Mouse (Mus musculus): ENCODE measurements around the gene Rgma. TPM values are rescaled to one million over a fixed set of nuclear protein-coding genes. Genes with fewer than 3 reads are reported as not detected.
A peak's percentile ranks its signal among the peaks of the same experiment; 100 is the strongest.

Rgma gene
- total RNA-seq, 2 experiments from 2014 or later, result 10.9 to 13.7 TPM

- DNase-seq, result no peak
Observed at GRCm38 (mm10) chr7:73371587-73372321, 3.6 kb upstream of the Rgma start.

DNA sequence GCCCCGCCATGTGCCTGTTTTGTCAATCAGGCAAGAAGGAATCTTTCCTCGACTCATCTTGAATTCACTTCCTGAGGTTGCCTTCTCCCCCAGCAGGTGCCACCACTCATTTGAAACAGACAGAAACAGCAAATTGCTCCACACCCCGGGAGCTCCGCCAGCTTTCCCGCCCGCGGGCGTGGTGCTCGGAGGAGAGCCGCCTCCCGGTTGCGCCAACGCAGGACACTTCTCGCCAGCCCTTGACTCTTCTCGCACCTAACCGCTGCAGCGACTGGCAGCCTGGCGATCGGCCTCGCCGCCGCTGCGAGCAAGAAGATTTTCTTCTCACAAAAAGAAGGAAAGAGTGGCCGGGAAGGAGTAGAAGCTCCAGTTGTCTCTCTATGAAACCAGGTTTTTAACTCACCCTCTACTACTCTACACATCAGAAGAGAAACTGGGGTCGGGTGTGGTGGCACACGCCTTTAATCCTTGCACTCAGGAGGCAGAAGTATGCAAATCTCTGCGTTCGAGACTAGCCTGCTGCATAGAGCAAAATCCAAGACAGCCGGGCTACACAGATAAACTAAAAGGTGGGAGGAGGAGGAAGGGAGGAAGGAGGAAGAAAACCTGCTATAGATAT is 2.8 kb upstream of the Rgma start:
- DNase-seq, result peak; percentile 79 to 84

DNA sequence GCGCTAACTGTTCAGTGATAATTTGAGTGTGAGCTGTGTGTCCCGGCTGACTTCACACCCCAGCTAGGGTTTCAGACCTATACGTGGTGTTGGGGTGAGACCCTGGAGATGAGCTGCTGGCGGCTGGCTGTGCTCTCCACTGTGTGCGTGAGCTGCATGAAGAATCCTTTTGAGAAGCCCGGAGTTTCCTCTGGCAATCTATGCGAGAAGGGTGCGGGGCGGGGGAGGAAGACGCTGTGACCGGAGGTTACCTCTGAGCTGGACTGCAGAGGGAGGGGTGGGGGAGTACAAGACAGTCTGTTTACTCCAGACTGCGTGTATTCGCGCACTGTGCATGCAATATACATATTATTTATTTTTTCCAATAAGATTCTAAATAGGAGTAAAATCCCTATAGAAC is 582 bp upstream of the Rgma start:
- no peak for DNase-seq

DNA sequence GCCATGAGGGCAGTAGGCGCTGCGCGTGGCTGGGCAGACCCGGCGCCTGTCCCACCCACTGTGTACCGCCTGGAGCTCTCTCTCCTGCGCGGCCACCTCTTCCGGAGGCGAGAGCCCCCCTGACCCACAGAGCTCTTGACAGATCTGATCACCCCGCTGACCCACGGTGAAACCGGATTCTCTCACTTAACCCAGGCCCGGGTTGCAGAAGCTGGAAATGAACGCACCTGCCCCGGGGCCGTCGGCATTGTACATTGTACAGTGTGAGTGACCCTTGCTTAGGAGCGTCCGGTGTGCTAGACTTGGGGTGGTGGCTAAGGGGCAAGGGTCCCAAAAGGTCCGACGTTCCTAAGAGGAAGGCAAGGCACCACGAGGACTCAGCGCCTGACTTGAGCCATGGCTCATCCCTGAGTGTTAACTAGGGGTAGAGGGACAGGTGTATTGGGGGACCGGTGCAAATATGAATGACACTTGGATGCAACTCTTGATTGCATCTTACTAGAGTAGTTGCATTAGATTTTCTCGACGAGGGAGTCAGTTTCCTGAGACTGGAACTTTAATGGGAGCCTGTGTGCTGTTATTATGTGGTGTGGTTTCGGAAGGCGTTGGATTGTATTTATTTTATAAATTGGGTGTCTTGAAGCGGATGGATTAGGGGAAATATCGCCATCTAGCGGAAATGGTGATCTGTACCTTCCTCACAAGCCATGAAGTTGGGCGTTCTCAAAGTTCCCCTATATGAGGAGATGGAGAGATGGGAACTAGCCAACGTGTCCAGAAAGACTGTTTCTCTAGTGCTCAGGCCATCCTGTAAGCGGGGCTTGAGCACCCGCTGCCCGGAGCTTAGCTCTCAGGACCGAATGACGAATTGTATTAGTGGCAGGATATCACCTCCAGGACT is 1.0 kb downstream of the Rgma start:
- peak in 1 of 2 experiments; percentile 63 for DNase-seq

DNA sequence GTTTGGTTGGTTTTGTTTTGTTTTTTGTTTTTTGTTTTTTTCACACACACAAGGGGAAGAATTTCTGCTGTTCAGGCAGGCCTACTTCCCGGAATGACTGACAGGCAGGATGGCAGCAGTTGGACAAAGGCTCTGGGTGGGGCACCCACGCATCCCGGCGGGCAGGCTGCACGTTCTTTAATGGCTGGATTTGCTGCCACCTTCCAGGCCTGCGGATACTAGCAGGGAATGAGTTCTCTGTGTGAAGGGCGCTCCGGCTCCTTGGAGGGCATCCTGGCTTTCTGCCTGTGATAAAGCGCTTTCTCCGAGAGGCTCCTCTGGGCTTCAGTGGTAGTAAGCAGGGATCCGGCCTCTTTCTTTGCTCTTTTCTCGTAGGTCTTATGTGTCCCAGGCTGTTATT is 2.0 kb downstream of the Rgma start:
- no peak for DNase-seq

- no peak for DNase-seq
Observed at GRCm38 (mm10) chr7:73378034-73378433, 2.7 kb downstream of the Rgma start.

DNA sequence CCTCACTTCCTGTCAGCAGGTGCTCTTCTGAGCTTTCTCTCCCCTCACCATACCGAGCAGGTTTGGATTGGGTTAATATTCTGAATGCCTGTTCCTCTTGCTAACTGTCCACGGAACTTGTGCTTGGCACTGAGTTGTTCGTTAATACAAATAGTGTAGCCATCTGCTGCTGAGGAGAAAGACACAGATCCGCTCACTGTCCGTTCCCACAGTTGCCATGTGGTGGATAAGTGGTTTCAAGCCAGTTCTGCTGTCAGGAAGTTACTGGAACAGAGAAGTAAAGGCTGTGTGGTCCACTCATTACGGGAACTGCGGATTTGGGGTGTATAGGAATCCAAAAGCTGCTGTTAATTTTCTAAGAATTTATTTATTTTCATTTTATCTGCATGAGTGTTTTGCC is 7.5 kb downstream of the Rgma start:
- no peak for DNase-seq

- DNase-seq, result no peak
Observed at GRCm38 (mm10) chr7:73388866-73389265, 13.6 kb downstream of the Rgma start.

- no peak for DNase-seq
Observed at GRCm38 (mm10) chr7:73389419-73389818, 14.1 kb downstream of the Rgma start.

- DNase-seq, result no peak
Observed at GRCm38 (mm10) chr7:73389871-73390294, 14.6 kb downstream of the Rgma start.

- DNase-seq, result no peak
Observed at GRCm38 (mm10) chr7:73390426-73391001, 15.2 kb downstream of the Rgma start.

DNA sequence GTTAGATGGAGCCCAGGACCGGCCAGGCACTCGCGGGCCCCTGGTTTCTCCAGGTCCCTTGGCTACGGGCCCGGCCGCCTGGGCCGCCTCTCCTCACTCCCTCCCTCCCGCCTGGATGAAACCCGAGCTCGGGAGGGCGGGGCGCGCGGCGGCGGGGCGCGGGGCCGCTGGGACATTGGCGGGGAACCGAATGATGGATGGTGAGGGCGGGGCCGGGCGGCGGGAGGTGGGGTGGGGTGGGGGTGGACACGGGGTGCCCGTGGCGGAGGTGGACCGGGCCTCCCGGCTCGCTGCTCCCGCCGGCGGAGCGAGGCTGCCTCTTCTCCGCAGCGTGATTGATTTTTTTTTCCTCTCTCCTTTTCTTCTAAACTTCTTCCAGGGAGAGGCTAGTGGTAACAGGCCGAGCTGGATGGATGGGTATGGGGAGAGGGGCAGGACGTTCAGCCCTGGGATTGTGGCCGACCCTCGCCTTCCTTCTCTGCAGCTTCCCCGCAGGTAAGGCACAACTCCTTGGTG is 15.8 kb downstream of the Rgma start:
- peak; percentile 94 to 96 for DNase-seq

DNA sequence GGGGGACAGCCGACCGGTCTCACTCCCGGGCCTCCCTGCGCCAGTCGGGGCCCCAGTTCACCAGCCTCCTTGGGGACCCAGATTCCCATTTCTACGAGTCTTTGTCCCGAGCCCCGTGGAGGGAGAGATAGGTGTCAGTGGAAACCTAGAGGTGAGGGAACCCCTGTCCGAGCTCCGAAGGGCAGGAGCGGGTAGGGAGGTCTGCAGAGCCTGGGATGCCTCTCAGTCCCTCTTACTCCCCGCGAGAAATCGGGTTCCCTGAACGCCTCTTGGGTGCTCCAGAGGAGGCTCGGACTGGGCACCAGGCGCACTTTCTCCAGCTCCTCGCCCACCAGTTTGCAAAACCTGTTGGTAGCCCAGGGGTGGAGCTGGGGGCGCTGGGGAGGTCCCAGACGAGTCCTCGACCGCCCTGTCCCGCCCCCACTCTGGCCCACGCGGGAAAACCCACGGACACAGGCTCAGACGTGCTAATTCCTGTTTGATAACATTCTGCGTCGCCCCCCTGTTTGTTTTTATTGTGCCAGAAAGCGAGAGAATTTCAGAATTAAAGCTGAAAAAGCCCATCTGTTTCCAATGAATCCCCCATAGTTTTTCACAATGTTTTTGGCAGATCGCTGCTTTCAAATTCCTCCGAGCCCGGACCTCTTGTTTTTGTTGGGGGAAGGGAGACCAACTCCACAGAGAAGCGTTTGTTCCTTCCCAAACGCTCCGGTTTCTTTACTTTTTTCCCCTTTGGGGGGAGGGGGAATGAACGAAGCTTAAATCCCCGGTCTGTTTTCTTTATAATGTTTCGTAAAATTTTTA is 16.4 kb downstream of the Rgma start:
- DNase-seq, result peak; percentile 38 to 56

DNA sequence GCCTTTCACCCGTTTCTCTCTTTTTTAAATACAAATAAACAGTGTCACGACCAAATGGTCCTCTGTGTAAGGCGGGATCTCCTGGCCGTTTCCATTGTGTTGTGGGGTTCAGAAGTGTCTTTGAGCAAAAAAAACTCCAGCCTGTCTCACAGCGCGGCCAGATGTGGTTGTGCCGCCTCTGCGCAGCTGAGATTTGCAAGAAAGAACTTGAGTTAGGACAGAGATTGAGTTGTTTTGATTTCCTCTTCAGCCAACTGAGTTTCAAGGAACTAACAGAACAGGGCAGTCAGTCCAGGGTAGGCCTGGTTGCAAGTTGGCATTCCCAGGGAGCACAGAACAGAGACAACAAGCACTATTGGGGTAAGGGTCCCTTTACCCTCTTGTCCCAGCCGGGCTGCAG is 17.1 kb downstream of the Rgma start:
- no peak for DNase-seq

- no peak for DNase-seq
Observed at GRCm38 (mm10) chr7:73393307-73394012, 18.2 kb downstream of the Rgma start.

- no peak for DNase-seq
Observed at GRCm38 (mm10) chr7:73394013-73394409, 18.7 kb downstream of the Rgma start.

- peak; percentile 87 to 88 for DNase-seq
Observed at GRCm38 (mm10) chr7:73398319-73398718, 23.0 kb downstream of the Rgma start.

GRCm38 (mm10) chr7:73398806-73399442 is 23.6 kb downstream of the Rgma start:
- no peak for DNase-seq

GRCm38 (mm10) chr7:73399501-73400044 is 24.3 kb downstream of the Rgma start:
- peak; percentile 84 to 91 for DNase-seq
